Mouse (Mus musculus): ENCODE measurements at regions not wholly inside any gene's neighbourhood (a gene's known extent, or its start where the extent isn't known, plus 50 kb on each side); places are given as distances from the start of the nearest gene placed in this dataset.

GRCm38 (mm10) chr11:13040584-13040983, 575.8 kb upstream of the Cobl start:
- DNase-seq (ENCODE audit: low read depth, low spot score), result no peak

- DNase-seq (ENCODE audit: low read depth, low spot score), result no peak
Measured at GRCm38 (mm10) chr11:13032464-13032863, 567.7 kb upstream of the Cobl start.

GRCm38 (mm10) chr11:13008838-13009237, 544.1 kb upstream of the Cobl start:
- DNase-seq (ENCODE audit: low read depth, low spot score), result peak; percentile 30

DNA sequence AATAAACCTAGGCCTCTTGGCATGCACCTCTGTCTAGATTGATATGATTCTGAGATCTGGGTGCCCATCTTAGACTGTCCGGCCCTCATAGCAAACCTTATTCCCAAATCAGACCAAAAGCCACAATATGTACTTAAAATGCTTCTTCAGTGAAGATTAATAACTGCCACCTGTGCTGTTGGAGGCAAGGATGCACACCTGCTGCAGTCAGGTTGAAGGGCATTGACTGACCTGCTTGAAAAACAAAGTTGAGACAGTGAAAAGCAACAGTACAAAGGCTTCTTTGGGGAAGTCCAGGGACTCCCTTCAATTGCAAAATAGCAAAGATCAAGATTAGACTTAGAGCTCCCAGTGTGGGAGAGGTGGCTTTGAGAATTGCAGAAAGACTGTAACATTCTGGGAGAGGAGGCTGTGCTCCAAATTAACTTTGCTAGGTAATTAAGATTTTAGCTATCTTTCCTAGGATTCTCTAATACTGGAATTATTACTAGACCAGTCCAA, 541.8 kb upstream of the Cobl start:
- DNase-seq (ENCODE audit: low read depth, low spot score), result peak; percentile 72

GRCm38 (mm10) chr11:13005228-13005627, 540.5 kb upstream of the Cobl start:
- peak; percentile 96 for DNase-seq (ENCODE audit: low read depth, low spot score)

DNA sequence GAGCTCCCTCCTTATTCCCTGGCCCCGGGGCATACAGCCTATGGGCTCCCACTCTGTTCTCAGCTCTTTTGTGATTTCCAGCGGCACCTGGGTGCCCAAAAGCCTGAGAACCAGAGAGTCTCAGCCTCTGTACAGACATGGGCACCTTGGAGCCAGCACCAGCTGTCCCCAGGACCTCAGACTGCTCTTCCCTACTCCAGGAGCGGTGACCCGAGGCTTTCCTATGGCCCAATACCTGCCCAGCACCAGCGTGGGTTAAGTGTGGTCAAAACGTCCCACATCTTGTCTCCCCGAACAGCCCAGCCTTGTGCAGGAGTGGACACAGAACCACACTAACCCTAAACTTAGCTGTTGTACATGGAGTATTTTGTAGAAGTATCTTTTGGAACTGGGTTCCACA, 534.5 kb upstream of the Cobl start:
- DNase-seq (ENCODE audit: low read depth, low spot score), result no peak

Data from ZHBTc4 (cell line).